Mouse (Mus musculus): ENCODE data around the gene Rab1b. TPM values are rescaled to one million over a fixed set of nuclear protein-coding genes. Genes with fewer than 3 reads are reported as not detected.

Rab1b gene
- polyA plus RNA-seq, 1 experiment from 2014 or later = 294 TPM

GRCm38 (mm10) chr19:5067867-5068569 is 38.9 kb downstream of the Rab1b start, which contains the start of gene Cd248:
Gene Cd248 (plus strand): TSS chr19:5068078.
- Histone ChIP-seq H3K9ac (peak within 1 kb of the TSS; percentile 65), H3K4me1 (peaks cover 62% of the 10 kb centered on the region), H3K36me3 (no peaks in the 10 kb centered on the region), H3K27ac (peak within 1 kb of the TSS; percentile 87), H3K27me3 (peaks cover 45% of the 10 kb centered on the region), H3K4me3 (peak within 1 kb of the TSS; percentile 62), H3K9me3 (no peaks in the 10 kb centered on the region), H3K4me2 (peak within 1 kb of the TSS; percentile 87)
- WGBS = 2% methylated on average over 45 of the region's 56 CpGs
- ATAC-seq (ENCODE audit: borderline replicate concordance, extremely low read depth, low FRiP score, low TSS enrichment) = peak; percentile 69

DNA sequence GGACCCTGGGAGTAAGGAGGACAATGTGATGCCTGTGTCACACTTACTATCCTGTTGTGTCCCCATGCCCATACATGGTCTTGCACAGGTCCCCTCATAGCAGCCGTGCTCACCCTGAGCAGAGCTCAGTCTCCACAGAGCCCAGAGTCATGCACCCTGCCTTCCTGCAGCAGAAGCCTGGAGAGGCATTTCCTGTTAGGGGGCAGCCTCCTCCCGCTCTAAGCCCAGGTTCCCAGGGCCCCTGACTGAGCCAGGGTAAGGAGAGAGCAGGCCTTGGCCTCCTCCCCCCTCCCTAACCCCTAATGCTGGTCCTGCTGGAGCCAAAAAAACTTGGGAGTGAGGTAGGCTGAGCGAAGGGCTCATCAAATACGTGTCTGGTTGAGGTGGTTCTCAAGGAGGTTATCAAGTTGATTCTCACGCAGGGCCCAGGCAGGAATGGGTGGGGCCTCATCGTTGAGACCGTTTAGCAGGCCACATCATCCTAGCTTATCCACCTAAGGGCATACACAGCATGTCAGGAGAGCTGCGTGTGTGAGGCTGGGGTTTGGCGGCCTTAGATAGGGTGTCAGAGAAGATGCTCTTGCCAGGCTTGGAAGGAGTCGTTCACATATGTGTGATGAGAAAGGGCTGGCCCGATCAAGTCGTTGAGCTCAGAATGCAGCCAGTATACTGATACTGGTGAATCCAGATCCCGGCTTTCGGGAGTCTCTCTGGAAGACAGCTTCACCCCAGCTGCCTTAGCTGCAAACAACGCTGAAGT is 39.7 kb downstream of the Rab1b start:
- no peak overlapping the region for H3K9ac ChIP-seq
- peak; percentile 16; the same call in 1 of the 2 replicates for ATAC-seq (ENCODE audit: borderline replicate concordance, extremely low read depth, low FRiP score, low TSS enrichment)
- peaks cover 45% of the 10 kb centered on the region for H3K27me3 ChIP-seq
- H3K4me2 ChIP-seq = peak overlapping the region; percentile 87
- WGBS = 6% methylated on average over 15 of the region's 15 CpGs
- H3K4me1 ChIP-seq = peaks cover 56% of the 10 kb centered on the region
- H3K9me3 ChIP-seq = no peaks in the 10 kb centered on the region
- H3K4me3 ChIP-seq = peak overlapping the region; percentile 62
- peak overlapping the region; percentile 87 for H3K27ac ChIP-seq
- H3K36me3 ChIP-seq = no peaks in the 10 kb centered on the region

DNA sequence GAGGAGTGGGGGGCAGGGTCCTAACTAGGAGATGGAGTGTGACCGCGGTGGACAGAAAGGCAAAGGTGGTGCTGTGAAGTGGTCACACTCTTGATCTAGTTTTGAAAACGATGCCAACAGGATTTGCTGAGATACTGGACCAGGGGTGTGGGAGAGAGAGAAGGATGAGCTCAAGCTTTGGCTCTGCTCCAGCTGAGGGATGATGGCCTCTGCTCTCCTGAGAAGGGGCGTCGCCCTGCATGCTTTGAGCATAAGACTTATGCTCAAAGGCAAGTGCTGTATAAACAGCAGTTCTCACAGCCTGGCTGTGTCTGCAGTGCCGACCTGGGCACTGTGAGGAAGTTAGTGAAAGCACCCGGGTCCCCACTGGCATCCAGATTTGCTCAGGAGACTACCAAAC is 41.8 kb downstream of the Rab1b start:
- Histone ChIP-seq H3K9me3 (no peaks in the 10 kb centered on the region), H3K27me3 (peaks cover 32% of the 10 kb centered on the region), H3K9ac (no peak overlapping the region), H3K4me2 (no peak overlapping the region), H3K4me3 (no peak overlapping the region), H3K27ac (no peak overlapping the region), H3K36me3 (no peaks in the 10 kb centered on the region), H3K4me1 (peaks cover 59% of the 10 kb centered on the region)
- ATAC-seq (ENCODE audit: borderline replicate concordance, extremely low read depth, low FRiP score, low TSS enrichment) = no peak
- 25% methylated on average over 7 of the region's 7 CpGs for WGBS

DNA sequence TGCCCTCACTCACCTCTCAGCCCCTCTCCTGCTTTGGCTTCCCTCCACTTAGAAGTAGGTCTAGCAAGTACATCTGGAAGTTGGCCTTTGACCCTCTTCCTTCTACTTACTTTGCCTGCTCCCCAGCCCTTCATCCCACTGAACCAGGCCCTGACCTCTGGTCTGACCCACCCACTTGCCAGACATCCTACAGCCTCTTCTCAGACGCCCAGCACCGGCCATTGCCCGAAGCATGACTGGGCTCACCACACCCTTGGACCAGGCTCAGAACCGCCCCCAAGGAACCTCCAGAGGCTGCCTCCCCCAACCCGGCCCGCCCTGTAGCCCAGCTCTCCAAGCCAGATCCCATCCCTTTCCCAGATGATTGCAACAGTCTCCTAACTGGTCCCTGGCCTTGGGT is 44.4 kb downstream of the Rab1b start:
- no peak overlapping the region for H3K9ac ChIP-seq
- peaks cover 8% of the 10 kb centered on the region; the same call in 1 of the 2 replicates for H3K27me3 ChIP-seq
- 70% methylated on average over 6 of the region's 6 CpGs for WGBS
- no peak for ATAC-seq (ENCODE audit: borderline replicate concordance, extremely low read depth, low FRiP score, low TSS enrichment)
- no peaks in the 10 kb centered on the region for H3K9me3 ChIP-seq
- H3K4me3 ChIP-seq = no peak overlapping the region
- H3K27ac ChIP-seq = no peak overlapping the region
- H3K4me1 ChIP-seq = peaks cover 62% of the 10 kb centered on the region
- H3K36me3 ChIP-seq = no peaks in the 10 kb centered on the region
- H3K4me2 ChIP-seq = no peak overlapping the region

DNA sequence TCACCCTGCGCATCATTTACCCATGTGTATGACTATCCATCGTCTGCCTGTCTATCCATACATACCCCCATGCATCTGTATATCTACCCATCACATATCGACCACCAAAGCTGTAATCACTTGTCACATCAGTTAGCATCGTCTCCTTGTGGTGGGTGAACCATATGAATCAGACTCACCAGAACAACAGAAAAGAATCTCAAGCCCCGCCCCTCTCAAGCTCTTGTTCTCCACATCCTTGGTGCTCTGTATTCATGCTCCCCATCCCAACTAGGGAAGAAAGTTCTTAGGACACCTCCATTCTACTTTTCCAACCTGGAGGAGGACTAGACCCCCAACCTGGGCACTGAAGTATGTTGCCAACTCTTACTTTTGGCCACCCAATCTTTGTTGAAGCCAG is 44.8 kb downstream of the Rab1b start:
- Histone ChIP-seq H3K36me3 (no peaks in the 10 kb centered on the region), H3K9ac (no peak overlapping the region), H3K4me2 (no peak overlapping the region), H3K4me1 (peaks cover 62% of the 10 kb centered on the region), H3K9me3 (no peaks in the 10 kb centered on the region), H3K27me3 (peaks cover 4% of the 10 kb centered on the region; the same call in 1 of the 2 replicates), H3K4me3 (no peak overlapping the region), H3K27ac (no peak overlapping the region)
- WGBS = 69% methylated on average over 5 of the region's 5 CpGs
- ATAC-seq (ENCODE audit: borderline replicate concordance, extremely low read depth, low FRiP score, low TSS enrichment) = no peak

- peak overlapping the region; percentile 87 for H3K27ac ChIP-seq
- 25% methylated on average over 5 of the region's 5 CpGs for WGBS
- ATAC-seq (ENCODE audit: borderline replicate concordance, extremely low read depth, low FRiP score, low TSS enrichment) = peak; percentile 64
- H3K4me1 ChIP-seq = peaks cover 62% of the 10 kb centered on the region
- H3K27me3 ChIP-seq = no peaks in the 10 kb centered on the region
- no peak overlapping the region for H3K4me2 ChIP-seq
- H3K9ac ChIP-seq = no peak overlapping the region
- H3K36me3 ChIP-seq = no peaks in the 10 kb centered on the region
- no peaks in the 10 kb centered on the region for H3K9me3 ChIP-seq
- H3K4me3 ChIP-seq = no peak overlapping the region
Measured at GRCm38 (mm10) chr19:5060365-5061330, 46.2 kb downstream of the Rab1b start.

- Histone ChIP-seq H3K9me3 (no peaks in the 10 kb centered on the region), H3K4me2 (peak overlapping the region; percentile 32), H3K27me3 (no peaks in the 10 kb centered on the region), H3K4me1 (peaks cover 55% of the 10 kb centered on the region), H3K36me3 (no peaks in the 10 kb centered on the region), H3K4me3 (no peak overlapping the region), H3K27ac (peak overlapping the region; percentile 87), H3K9ac (0 out of 2 replicates have a peak overlapping the region, but pooled peaks have one; percentile 5)
- peak; percentile 54 for ATAC-seq (ENCODE audit: borderline replicate concordance, extremely low read depth, low FRiP score, low TSS enrichment)
- WGBS = 8% methylated on average over 10 of the region's 10 CpGs
Measured at GRCm38 (mm10) chr19:5058801-5059771, 47.8 kb downstream of the Rab1b start.

DNA sequence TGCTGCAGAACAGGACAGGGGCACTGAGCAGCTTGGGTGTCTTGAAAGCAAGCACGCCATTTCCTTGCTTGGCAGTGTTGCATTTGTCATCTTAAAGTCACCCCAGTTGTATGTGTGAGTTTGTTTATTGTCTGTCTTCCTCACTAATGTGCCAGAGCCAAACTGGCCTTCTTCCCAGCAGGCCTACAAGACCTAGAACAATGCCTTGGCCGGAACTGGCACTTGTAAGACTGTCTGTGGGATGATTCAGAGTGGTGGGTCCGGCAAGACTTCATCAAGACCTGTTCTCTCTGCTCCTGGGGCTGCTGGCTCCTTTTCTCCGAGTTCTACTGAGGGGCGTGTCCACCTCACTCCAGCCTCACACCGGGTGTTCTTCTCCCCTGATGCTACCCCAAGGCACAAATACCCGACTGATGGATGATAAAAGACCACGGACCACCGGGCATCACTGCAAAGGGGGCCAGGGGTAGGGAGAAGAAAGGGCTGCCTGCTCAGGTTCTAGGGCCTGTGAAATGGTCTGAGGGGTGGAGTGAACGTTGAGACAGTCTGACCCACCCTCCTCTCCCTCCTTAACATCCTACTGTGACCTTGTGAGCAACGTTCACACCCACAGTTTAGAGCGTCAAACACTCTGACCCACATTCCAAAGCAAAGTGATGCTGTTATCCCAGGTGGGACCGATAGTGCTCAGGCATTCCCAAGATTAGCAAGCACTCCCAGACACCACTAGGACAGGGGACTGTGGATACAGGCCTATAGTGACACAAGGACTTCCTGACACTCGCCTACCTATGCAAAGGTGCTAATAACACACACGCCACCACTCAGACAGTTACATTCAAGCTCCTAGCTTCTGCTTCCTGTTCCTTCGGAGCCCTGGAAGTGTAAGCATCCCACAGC is 48.7 kb downstream of the Rab1b start:
- Histone ChIP-seq H3K27ac (peak overlapping the region; percentile 87), H3K4me1 (peaks cover 55% of the 10 kb centered on the region), H3K9ac (no peak overlapping the region), H3K36me3 (no peaks in the 10 kb centered on the region), H3K4me2 (peak overlapping the region; percentile 32), H3K9me3 (no peaks in the 10 kb centered on the region), H3K4me3 (no peak overlapping the region), H3K27me3 (peaks cover 3% of the 10 kb centered on the region; the same call in 1 of the 2 replicates)
- no peak for ATAC-seq (ENCODE audit: borderline replicate concordance, extremely low read depth, low FRiP score, low TSS enrichment)
- WGBS = 16% methylated on average over 16 of the region's 16 CpGs

GRCm38 (mm10) chr19:5056251-5056650 is 50.6 kb downstream of the Rab1b start:
- no peak for ATAC-seq (ENCODE audit: borderline replicate concordance, extremely low read depth, low FRiP score, low TSS enrichment)
- Histone ChIP-seq H3K27me3 (peaks cover 15% of the 10 kb centered on the region), H3K4me1 (peaks cover 60% of the 10 kb centered on the region), H3K36me3 (no peaks in the 10 kb centered on the region), H3K4me3 (no peak overlapping the region), H3K27ac (no peak overlapping the region), H3K9me3 (no peaks in the 10 kb centered on the region), H3K4me2 (no peak overlapping the region), H3K9ac (no peak overlapping the region)
- 11% methylated on average over 6 of the region's 6 CpGs for WGBS

DNA sequence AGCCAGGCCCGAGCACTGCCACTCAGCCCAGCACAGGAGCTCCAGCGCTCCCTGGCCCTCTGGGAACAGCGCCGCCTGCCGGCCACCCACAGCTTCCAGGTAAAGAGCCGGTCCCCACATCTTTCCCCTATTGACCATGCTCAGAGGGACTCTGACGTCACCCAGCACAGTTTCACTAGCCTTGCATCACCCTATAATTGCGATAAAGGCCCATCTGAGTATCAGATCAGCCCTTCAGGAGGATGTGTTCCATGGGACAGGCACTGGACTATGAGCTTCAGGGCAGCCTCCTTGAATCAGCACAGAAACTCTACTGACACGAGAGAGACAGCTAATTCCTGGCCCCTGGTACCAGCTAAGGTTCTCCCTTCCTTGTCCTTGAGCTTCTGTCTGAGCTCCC is 53.0 kb downstream of the Rab1b start:
- H3K9me3 ChIP-seq = no peaks in the 10 kb centered on the region
- peaks cover 15% of the 10 kb centered on the region for H3K27me3 ChIP-seq
- H3K4me2 ChIP-seq = no peak overlapping the region
- H3K9ac ChIP-seq = no peak overlapping the region
- no peak overlapping the region for H3K4me3 ChIP-seq
- H3K27ac ChIP-seq = no peak overlapping the region
- peaks cover 51% of the 10 kb centered on the region for H3K4me1 ChIP-seq
- 19% methylated on average over 9 of the region's 9 CpGs for WGBS
- no peak for ATAC-seq (ENCODE audit: borderline replicate concordance, extremely low read depth, low FRiP score, low TSS enrichment)
- H3K36me3 ChIP-seq = peaks cover 4% of the 10 kb centered on the region

Data from lung, embryonic 15.5 days (tissue).